Mouse (Mus musculus): ENCODE measurements at regions not wholly inside any gene's neighbourhood (a gene's known extent, or its start where the extent isn't known, plus 50 kb on each side); places are given as distances from the start of the nearest gene placed in this dataset.

- TF ChIP-seq RAD21 (IDR thresholded peaks at IDR 0.05; ENCODE audit: low read depth, low read length) (no peak), E2F4 (IDR thresholded peaks at IDR 0.05; ENCODE audit: insufficient replicate concordance, low read depth, low read length) (no peak), RCOR1 (conservative IDR thresholded peaks at IDR 0.05; ENCODE audit: low read depth, low read length) (no peak), CHD1 (IDR thresholded peaks at IDR 0.05; ENCODE audit: low read depth, low read length) (no peak), NRF1 (IDR thresholded peaks at IDR 0.05; ENCODE audit: low read depth, low read length) (no peak), CTCF (conservative IDR thresholded peaks at IDR 0.05 in 1 of 2, IDR thresholded peaks at IDR 0.05 in 1 of 2; ENCODE audit: low read depth in 2 of 2, low read length in 2 of 2) (no peak), MYC (IDR thresholded peaks at IDR 0.05; ENCODE audit: low read depth, low read length) (no peak), JUND (conservative IDR thresholded peaks at IDR 0.05; ENCODE audit: low read depth, low read length) (no peak), GABPA (IDR thresholded peaks at IDR 0.05; ENCODE audit: insufficient replicate concordance, low read depth, low read length) (no peak), KAT2A (IDR thresholded peaks at IDR 0.05; ENCODE audit: insufficient replicate concordance, low read length) (no peak), ETS1 (conservative IDR thresholded peaks at IDR 0.05; ENCODE audit: low read depth, low read length) (no peak)
Measured at GRCm38 (mm10) chr5:43061797-43062391, 171.1 kb upstream of the Cpeb2 start.
